Mouse (Mus musculus): Measurements from ENCODE around the gene Gm10037. TPM values are rescaled to one million over a fixed set of nuclear protein-coding genes. Genes with fewer than 3 reads are reported as not detected.
"Not testable (repeated sequence)": the region's sequence is repeated elsewhere in the genome, so short reads cannot be mapped to it uniquely, and the experiment has no call there.

Gene Gm10037
- 0.19 TPM in 1 of 2 replicates, not detected in the other for polyA plus RNA-seq (2015; fragmentation: Nextera tagmentation; extraction: Ambion mirVana)

- no peak within 1 kb of the TSS for H3K27ac ChIP-seq (ENCODE audit: low read length)
- H3K9ac ChIP-seq (ENCODE audit: low read depth, low read length), result peak within 1 kb of the TSS; percentile 51
- H3K36me3 ChIP-seq (ENCODE audit: control insufficient read depth, insufficient read depth), result peaks cover 2% of the 10 kb centered on the region; the same call in 1 of the 2 replicates
- peak within 1 kb of the TSS; percentile 64 for H3K4me3 ChIP-seq (ENCODE audit: low read depth, low read length)
- no peaks in the 10 kb centered on the region for H3K9me3 ChIP-seq (replicated peaks; ENCODE audit: control insufficient read depth, low read length)
- H3K4me1 ChIP-seq (ENCODE audit: control insufficient read depth, low read depth, low read length), result no peaks in the 10 kb centered on the region
- no peaks in the 10 kb centered on the region for H3K27me3 ChIP-seq (ENCODE audit: control insufficient read depth, insufficient read depth, low read depth, low read length)
- 4% methylated on average over 14 of the region's 14 CpGs for WGBS (ENCODE audit: insufficient replicate concordance)
- ATAC-seq (ENCODE audit: low read depth), result peak; percentile 62
- peak within 1 kb of the TSS; percentile 63 for H3K4me2 ChIP-seq (ENCODE audit: low read depth, low read length)
Observed at GRCm38 (mm10) chr13:67830911-67831336, at the start of gene Gm10037. Gm10037 (plus strand) TSS chr13:67831106.

- H3K36me3 ChIP-seq (ENCODE audit: control insufficient read depth, insufficient read depth), result no peaks in the 10 kb centered on the region
- H3K4me1 ChIP-seq (ENCODE audit: control insufficient read depth, low read depth, low read length), result no peaks in the 10 kb centered on the region
- H3K4me2 ChIP-seq (ENCODE audit: low read depth, low read length), result no peak overlapping the region
- H3K9me3 ChIP-seq (replicated peaks; ENCODE audit: control insufficient read depth, low read length), result no peaks in the 10 kb centered on the region
- no peak for ATAC-seq (ENCODE audit: low read depth)
- no peak overlapping the region for H3K4me3 ChIP-seq (ENCODE audit: low read depth, low read length)
- WGBS (ENCODE audit: insufficient replicate concordance), result 72% methylated on average over 10 of the region's 10 CpGs
- H3K27ac ChIP-seq (ENCODE audit: low read length), result no peak overlapping the region
- no peak overlapping the region for H3K9ac ChIP-seq (ENCODE audit: low read depth, low read length)
- no peaks in the 10 kb centered on the region for H3K27me3 ChIP-seq (ENCODE audit: control insufficient read depth, insufficient read depth, low read depth, low read length)
Observed at GRCm38 (mm10) chr13:67791921-67792455, 38.9 kb upstream of the Gm10037 start.

GRCm38 (mm10) chr13:67798618-67799017 is 32.3 kb upstream of the Gm10037 start:
- no peaks in the 10 kb centered on the region for H3K27me3 ChIP-seq (ENCODE audit: control insufficient read depth, insufficient read depth, low read depth, low read length)
- H3K4me3 ChIP-seq (ENCODE audit: low read depth, low read length), result no peak overlapping the region
- WGBS (ENCODE audit: insufficient replicate concordance), result 68% methylated on average over 3 of the region's 3 CpGs
- no peak for ATAC-seq (ENCODE audit: low read depth)
- no peaks in the 10 kb centered on the region for H3K4me1 ChIP-seq (ENCODE audit: control insufficient read depth, low read depth, low read length)
- no peak overlapping the region for H3K4me2 ChIP-seq (ENCODE audit: low read depth, low read length)
- H3K9ac ChIP-seq (ENCODE audit: low read depth, low read length), result no peak overlapping the region
- H3K27ac ChIP-seq (ENCODE audit: low read length), result no peak overlapping the region
- no peaks in the 10 kb centered on the region for H3K36me3 ChIP-seq (ENCODE audit: control insufficient read depth, insufficient read depth)
- no peaks in the 10 kb centered on the region for H3K9me3 ChIP-seq (replicated peaks; ENCODE audit: control insufficient read depth, low read length)

- not testable (repeated sequence) for H3K9ac ChIP-seq (ENCODE audit: low read depth, low read length); H3K4me2 ChIP-seq (ENCODE audit: low read depth, low read length); H3K27me3 ChIP-seq (ENCODE audit: control insufficient read depth, insufficient read depth, low read depth, low read length); H3K4me1 ChIP-seq (ENCODE audit: control insufficient read depth, low read depth, low read length); H3K27ac ChIP-seq (ENCODE audit: low read length); H3K9me3 ChIP-seq (replicated peaks; ENCODE audit: control insufficient read depth, low read length); H3K36me3 ChIP-seq (ENCODE audit: control insufficient read depth, insufficient read depth); ATAC-seq (ENCODE audit: low read depth); H3K4me3 ChIP-seq (ENCODE audit: low read depth, low read length)
- 70% methylated on average over 3 of the region's 3 CpGs for WGBS (ENCODE audit: insufficient replicate concordance)
Observed at GRCm38 (mm10) chr13:67799151-67799550, 31.8 kb upstream of the Gm10037 start.

- WGBS (ENCODE audit: insufficient replicate concordance), result 41% methylated on average over 1 of the region's 1 CpGs
- no peaks in the 10 kb centered on the region; the same call in 1 of the 2 replicates for H3K4me1 ChIP-seq (ENCODE audit: control insufficient read depth, low read depth, low read length)
- ATAC-seq (ENCODE audit: low read depth), result no peak
- no peaks in the 10 kb centered on the region for H3K27me3 ChIP-seq (ENCODE audit: control insufficient read depth, insufficient read depth, low read depth, low read length)
- H3K27ac ChIP-seq (ENCODE audit: low read length), result no peak overlapping the region
- H3K9me3 ChIP-seq (replicated peaks; ENCODE audit: control insufficient read depth, low read length), result no peaks in the 10 kb centered on the region
- no peak overlapping the region for H3K4me3 ChIP-seq (ENCODE audit: low read depth, low read length)
- H3K36me3 ChIP-seq (ENCODE audit: control insufficient read depth, insufficient read depth), result no peaks in the 10 kb centered on the region
- no peak overlapping the region for H3K4me2 ChIP-seq (ENCODE audit: low read depth, low read length)
- H3K9ac ChIP-seq (ENCODE audit: low read depth, low read length), result no peak overlapping the region
Observed at GRCm38 (mm10) chr13:67811651-67812210, 19.2 kb upstream of the Gm10037 start.

GRCm38 (mm10) chr13:67812961-67813709 is 17.8 kb upstream of the Gm10037 start:
- Histone ChIP-seq H3K4me3 (ENCODE audit: low read depth, low read length) (peak overlapping the region; percentile 73), H3K36me3 (ENCODE audit: control insufficient read depth, insufficient read depth) (no peaks in the 10 kb centered on the region), H3K4me2 (ENCODE audit: low read depth, low read length) (peak overlapping the region; percentile 69), H3K27me3 (ENCODE audit: control insufficient read depth, insufficient read depth, low read depth, low read length) (no peaks in the 10 kb centered on the region), H3K4me1 (ENCODE audit: control insufficient read depth, low read depth, low read length) (no peaks in the 10 kb centered on the region; the same call in 1 of the 2 replicates), H3K9me3 (replicated peaks; ENCODE audit: control insufficient read depth, low read length) (no peaks in the 10 kb centered on the region), H3K9ac (ENCODE audit: low read depth, low read length) (no peak overlapping the region), H3K27ac (ENCODE audit: low read length) (no peak overlapping the region)
- WGBS (ENCODE audit: insufficient replicate concordance), result 65% methylated on average over 8 of the region's 8 CpGs
- ATAC-seq (ENCODE audit: low read depth), result no peak

GRCm38 (mm10) chr13:67813710-67814660 is 16.9 kb upstream of the Gm10037 start, which contains the start of gene Zfp273:
Zfp273 (plus strand) TSS chr13:67813740.
- H3K27ac ChIP-seq (ENCODE audit: low read length), result peak within 1 kb of the TSS; percentile 63
- no peaks in the 10 kb centered on the region for H3K9me3 ChIP-seq (replicated peaks; ENCODE audit: control insufficient read depth, low read length)
- peak within 1 kb of the TSS; percentile 73 for H3K4me3 ChIP-seq (ENCODE audit: low read depth, low read length)
- peak; percentile 92 for ATAC-seq (ENCODE audit: low read depth)
- H3K4me1 ChIP-seq (ENCODE audit: control insufficient read depth, low read depth, low read length), result no peaks in the 10 kb centered on the region; the same call in 1 of the 2 replicates
- no peaks in the 10 kb centered on the region for H3K36me3 ChIP-seq (ENCODE audit: control insufficient read depth, insufficient read depth)
- H3K9ac ChIP-seq (ENCODE audit: low read depth, low read length), result peak within 1 kb of the TSS; percentile 50
- H3K27me3 ChIP-seq (ENCODE audit: control insufficient read depth, insufficient read depth, low read depth, low read length), result no peaks in the 10 kb centered on the region
- WGBS (ENCODE audit: insufficient replicate concordance), result 3% methylated on average over 31 of the region's 31 CpGs
- H3K4me2 ChIP-seq (ENCODE audit: low read depth, low read length), result peak within 1 kb of the TSS; percentile 69

GRCm38 (mm10) chr13:67818636-67819035 is 12.3 kb upstream of the Gm10037 start:
- 63% methylated on average over 1 of the region's 1 CpGs for WGBS (ENCODE audit: insufficient replicate concordance)
- Histone ChIP-seq H3K27me3 (ENCODE audit: control insufficient read depth, insufficient read depth, low read depth, low read length) (no peaks in the 10 kb centered on the region), H3K4me1 (ENCODE audit: control insufficient read depth, low read depth, low read length) (no peaks in the 10 kb centered on the region; the same call in 1 of the 2 replicates), H3K27ac (ENCODE audit: low read length) (no peak overlapping the region), H3K9me3 (replicated peaks; ENCODE audit: control insufficient read depth, low read length) (no peaks in the 10 kb centered on the region), H3K4me3 (ENCODE audit: low read depth, low read length) (no peak overlapping the region), H3K9ac (ENCODE audit: low read depth, low read length) (no peak overlapping the region), H3K36me3 (ENCODE audit: control insufficient read depth, insufficient read depth) (no peaks in the 10 kb centered on the region), H3K4me2 (ENCODE audit: low read depth, low read length) (no peak overlapping the region)
- ATAC-seq (ENCODE audit: low read depth), result no peak
